Mouse (Mus musculus): ENCODE results near the gene Ilkap. TPM values are rescaled to one million over a fixed set of nuclear protein-coding genes. Genes with fewer than 3 reads are reported as not detected.

Gene Ilkap
- 100 to 1,000 TPM in 3 of 4 experiments, 10 to 100 TPM in 1; 89.4 to 138 (median 108) TPM for total RNA-seq (2022)

GRCm38 (mm10) chr1:91398260-91399062 is at the start of gene Ilkap:
TSS of gene Ilkap (minus strand) at chr1:91398815.
- DNase-seq: peak; percentile 72

DNA sequence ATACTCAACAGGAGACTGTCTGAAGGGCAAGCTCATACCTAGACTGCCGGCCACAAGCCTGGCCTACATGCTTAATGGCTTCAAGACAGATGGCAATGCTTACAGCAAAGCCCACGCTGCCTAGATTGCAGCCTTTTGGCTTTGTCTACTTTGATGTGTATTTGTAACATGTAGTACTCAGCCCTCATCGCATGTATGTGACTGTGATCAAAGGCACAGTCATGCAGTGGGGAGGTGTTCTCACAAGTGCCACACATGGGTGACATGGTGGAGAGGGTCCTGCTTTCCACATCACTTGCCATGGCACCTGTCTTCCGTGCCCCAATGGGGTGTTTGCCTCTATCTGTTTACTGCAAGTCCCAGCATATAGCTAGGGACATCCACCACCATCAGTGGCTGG is 47.9 kb upstream of the Ilkap start:
- no peak for DNase-seq

- DNase-seq: peak; percentile 95
These were observed 47.4 kb upstream of the Ilkap start for GRCm38 (mm10) chr1:91446060-91446459.

DNA sequence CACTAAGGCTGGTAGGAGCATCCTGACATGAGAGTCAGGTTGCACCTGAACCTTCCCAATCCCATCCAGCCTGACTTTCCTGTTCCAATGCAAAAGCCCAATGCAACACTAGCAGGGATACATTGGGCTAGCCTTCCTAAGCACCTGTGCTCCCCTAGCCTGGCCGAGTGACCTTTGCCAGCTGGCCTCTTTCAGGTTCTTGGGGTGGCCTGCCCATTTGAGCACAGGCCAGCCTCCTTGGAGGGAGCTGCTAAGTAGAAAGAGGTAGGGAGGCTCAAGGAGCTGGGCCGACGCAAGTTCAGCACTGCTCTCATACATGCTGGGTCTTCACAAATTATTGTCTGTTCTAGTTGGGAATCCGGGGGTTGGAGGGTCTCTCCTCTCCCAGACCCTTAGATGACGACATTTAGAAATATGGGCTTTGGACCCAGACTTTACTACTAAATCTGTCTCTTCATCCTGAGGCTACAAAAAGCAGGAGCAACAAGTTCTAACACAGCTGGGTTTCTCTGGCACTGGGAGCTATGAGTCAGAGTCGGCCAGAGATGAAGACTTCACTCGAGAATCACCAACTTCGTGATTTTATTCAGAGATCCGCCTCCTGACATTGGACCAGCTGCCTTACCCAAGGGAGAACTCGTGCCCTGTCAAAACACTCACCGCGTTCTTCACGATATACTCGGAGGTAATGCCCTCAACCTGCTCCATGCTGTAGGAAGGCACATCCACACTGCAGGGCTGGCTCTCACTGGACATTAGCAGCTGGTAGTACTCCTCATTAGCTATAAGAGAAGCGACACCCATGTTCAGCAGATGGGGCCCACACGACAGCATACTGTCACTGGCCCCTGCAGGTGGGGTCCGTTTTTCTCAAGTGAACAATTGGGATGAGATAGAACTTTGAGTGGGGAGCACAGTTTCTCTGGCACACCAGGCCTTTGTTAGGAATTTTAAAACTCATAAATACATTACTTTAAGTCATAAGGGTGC is 46.5 kb upstream of the Ilkap start:
- DNase-seq: peak; percentile 72

- no peak for DNase-seq
These were observed 43.9 kb upstream of the Ilkap start for GRCm38 (mm10) chr1:91442350-91442990.

DNA sequence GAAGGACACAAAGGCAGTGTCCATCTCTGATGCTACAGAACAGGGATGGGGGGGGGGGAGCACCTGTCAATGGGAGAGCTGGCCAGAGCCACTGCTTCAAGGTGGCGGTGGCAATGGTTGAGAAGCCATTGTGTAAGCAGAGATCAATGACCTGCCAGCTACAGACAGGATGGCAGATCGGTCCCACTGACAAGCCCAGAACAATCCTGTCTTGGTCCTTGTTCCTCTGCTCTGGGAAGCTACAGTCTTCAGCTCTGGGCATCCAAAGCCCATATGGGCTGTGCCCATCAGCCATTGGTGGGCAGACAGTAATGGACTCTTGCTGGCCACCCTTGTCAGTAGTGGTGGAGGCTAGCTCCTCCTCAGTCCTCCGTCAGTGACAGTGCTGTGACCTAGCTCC is 43.2 kb upstream of the Ilkap start:
- no peak for DNase-seq

GRCm38 (mm10) chr1:91439776-91440175 is 41.2 kb upstream of the Ilkap start:
- DNase-seq: no peak

DNA sequence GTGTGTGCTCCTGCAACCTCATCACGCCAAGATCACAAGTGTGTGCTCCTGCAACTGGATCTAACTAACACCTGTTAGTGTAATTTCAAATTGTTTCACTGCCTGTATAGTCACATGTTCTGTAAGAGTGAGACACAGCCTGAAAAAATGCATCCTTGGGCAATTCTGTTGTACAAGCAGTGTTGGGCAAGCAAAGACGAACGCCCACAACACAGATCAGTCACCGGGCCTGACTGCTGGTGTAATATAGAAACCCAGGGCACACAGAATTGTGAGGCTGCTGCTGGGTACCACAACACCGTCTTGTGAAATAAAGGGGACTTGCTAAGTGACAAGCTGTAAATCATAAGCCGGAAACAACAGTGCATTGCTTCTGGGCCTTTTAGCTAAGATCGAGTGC is 39.0 kb upstream of the Ilkap start:
- peak; percentile 63 for DNase-seq

DNA sequence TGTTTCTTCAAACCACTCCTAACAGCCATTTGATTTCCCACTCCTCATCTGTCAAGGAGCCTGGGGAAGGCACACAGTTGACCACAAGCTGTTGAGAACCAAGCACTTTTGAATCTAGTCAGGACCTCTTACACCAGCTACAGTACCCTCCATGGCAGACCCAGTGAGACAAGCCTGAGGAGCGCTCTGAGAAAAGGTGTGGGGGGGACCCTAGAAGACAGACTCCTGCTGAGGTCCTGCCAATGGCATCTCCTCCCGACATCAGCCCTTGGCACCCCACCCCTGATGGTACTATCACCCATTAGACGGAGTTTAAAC is 38.4 kb upstream of the Ilkap start:
- no peak for DNase-seq

- DNase-seq: peak; percentile 81
These were observed 37.9 kb upstream of the Ilkap start for GRCm38 (mm10) chr1:91436380-91437082.

DNA sequence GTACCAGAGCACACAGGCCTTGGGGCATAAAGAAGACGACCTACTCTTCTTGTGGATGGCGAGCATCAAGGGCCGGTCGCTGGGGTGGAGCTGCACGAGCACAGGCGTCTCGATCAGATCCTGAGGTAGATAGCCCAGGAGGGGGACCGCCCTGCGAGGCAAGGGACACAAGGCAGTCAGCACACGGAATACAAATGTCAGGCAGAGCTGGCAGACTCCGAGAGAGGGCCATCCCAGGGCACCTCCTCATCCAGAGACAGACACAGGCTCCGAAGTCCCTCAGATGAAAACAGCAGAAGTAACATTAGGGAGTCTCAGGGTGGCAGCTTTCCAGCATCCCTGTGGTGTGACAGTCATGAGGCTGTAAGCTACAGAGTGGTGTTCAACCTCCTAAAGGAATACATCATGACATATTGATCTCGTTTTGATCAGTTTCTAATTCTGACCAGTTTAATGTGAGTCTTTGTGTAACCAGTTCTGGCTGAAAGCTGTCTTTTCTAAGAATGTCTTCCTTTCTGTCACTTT is 37.1 kb upstream of the Ilkap start:
- DNase-seq: no peak

DNA sequence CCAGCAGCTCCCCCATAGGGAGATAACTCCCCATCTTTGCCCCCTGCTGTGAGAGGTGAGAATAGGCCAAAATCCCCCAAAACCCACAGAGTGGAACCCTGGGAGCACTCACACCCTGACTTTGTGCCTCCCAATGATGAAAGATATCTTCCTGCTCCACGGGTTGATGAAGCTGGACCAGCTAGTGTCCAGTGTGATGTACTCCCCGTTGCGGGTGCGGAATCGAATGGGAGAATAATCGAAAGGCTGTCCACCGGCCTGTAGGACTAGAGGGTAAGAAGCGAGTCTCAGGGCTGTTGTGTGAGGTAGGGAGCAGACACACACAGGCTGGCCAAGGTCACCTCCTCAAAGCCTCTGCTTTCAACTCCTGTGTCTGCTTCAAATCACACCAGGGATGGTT is 36.3 kb upstream of the Ilkap start:
- DNase-seq: no peak

- DNase-seq: no peak
These were observed 32.1 kb upstream of the Ilkap start for GRCm38 (mm10) chr1:91430761-91431160.

GRCm38 (mm10) chr1:91429212-91429611 is 30.6 kb upstream of the Ilkap start:
- no peak for DNase-seq

- peak; percentile 87 for DNase-seq
These were observed 30.0 kb upstream of the Ilkap start for GRCm38 (mm10) chr1:91428614-91429013.

- DNase-seq: no peak
These were observed 27.8 kb upstream of the Ilkap start for GRCm38 (mm10) chr1:91426397-91426796.

DNA sequence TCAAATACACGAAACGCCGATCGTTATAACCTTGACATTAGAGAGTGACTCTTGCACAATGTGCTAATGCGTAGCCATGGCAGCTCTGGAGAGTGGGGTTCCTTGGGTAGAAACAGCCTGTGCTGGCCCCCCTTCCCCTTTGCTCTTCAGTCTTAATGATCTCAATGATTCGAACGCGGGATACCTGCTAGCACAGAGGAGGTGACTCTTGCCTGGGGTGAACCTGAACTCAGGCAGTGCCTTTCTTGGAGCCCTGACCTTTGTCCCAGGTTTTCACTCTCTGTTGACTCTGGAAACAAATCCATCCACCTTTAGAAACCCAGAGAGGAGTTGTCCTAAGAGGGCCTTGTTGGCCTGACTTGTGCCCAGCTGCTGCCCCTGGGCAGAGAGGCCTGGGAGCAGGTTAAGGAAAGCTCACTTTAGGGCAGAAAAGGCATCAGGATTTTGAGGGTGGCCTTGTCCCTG is 22.0 kb upstream of the Ilkap start:
- no peak for DNase-seq

GRCm38 (mm10) chr1:91419862-91420600 is 21.4 kb upstream of the Ilkap start:
- DNase-seq: peak; percentile 81

- no peak for DNase-seq
These were observed 19.4 kb upstream of the Ilkap start for GRCm38 (mm10) chr1:91417991-91418390.

GRCm38 (mm10) chr1:91415311-91415710 is 16.7 kb upstream of the Ilkap start:
- DNase-seq: no peak

DNA sequence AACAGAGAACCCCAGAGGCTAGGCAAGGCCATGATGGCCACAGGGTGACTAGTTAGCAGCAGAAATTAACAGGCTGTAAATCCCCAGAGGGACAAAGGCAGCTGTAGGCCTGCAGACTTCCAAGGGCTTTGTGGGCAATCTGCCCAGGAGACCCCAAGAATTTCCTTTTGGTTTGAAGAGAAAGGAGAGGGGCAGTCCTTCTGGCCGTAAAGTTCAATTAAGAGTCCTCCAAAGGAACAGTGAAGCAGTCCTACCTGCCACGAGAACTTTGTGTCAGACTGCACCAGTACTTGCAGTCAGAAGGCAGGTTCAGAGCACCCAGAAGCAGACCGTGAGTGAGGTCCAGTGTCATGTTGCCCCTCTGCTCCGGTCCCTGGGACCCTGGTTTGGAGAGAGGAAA is 16.3 kb upstream of the Ilkap start:
- DNase-seq: no peak
